Mouse (Mus musculus): Measurements from ENCODE around the gene Hoxd12.

The Hoxd12 gene

DNA sequence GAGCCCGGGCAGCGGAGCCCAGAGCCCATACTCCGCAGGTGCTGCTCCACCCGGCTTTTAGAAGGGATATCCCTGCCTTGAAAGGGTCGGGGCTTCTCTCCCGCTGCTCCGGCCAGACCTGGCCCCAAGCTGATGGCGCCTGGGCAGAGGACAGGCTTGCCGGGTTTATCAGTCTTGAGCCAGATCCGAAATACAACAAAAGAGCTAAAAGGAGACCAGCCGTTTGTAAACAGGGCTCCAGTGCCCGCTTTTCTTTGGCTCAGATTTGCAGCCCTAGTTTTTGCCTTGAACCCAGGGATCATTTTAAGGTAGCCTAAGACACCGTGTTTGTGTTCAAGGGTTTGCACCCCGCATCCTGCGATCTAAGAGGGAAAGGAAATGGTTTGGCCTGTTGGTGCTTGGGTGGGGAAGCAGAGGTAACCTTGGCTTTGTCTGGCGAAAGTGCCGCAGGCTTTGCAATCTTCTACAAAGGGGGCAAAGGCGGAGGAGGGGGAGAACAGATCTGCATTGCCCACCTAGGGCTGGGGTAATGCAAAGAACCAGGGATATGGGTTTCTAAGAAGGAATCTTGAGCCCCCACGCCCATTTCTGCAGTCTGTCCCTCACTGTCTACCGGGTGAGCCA, 18.1 kb downstream of the Hoxd12 start:
- in situ Hi-C loops (cut with MboI, MseI), result loop anchor here (25.0 kb wide), 1 partner anchor 894 kb away; no protein-coding TSS in a partner anchor

DNA sequence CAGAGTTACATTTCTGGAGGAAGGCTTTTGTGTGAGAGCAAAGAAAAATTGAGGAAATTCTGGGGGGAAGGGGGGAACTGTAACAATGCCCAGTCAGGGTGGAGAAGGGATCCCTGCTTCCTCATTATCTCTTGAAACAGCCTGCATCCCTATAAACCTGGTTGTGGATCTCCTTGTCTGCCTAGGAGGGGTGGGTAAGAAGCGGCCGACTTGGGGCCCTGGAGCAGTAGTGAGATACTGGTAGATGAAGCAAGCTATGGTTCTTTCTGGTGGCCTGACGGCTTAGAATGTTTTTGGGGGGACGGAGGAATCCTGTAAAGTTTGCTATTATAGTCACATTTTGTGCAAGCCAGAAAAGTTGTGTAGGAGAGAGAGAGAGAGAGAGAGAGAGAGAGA, 18.6 kb downstream of the Hoxd12 start:
- in situ Hi-C loops (cut with MboI, MseI), result loop anchor here (25.0 kb wide), 1 partner anchor 894 kb away; no protein-coding TSS in a partner anchor

DNA sequence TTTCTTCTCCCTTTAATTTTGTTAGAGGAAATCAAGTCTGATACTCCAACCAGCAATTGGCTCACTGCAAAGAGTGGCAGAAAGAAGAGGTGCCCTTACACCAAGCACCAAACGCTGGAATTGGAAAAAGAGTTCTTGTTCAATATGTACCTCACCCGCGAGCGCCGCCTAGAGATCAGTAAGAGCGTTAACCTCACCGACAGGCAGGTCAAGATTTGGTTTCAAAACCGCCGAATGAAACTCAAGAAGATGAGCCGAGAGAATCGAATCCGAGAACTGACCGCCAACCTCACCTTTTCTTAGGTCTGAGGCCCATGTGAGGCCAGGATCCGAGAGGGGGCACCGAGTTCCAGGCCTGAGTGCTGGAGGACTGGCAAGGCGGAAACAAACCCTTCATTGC, 19.3 kb downstream of the Hoxd12 start:
- in situ Hi-C loops (cut with MboI, MseI), result loop anchor here (25.0 kb wide), 1 partner anchor 893 kb away; no protein-coding TSS in a partner anchor

DNA sequence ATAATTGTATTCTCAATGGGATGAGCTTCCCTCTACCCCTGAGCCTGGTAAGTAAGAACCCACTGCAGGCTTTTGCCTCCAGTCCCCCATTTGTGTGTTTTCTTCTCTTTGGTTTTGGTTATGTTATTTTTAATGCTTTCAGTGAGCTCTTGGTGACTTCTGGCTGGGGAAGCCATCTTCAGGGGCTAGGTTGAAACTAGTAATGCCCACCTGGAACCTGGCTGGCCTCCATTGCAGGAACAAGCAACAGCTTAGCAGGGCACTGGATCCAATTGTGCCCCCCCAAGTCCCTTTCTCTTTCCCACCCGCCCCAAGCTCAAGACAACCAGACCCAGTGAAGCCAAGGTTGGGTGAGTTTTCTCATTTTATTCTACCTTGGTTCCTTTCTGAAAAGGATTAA, 20.6 kb downstream of the Hoxd12 start:
- in situ Hi-C loops (cut with MboI, MseI), result loop anchor here (25.0 kb wide), 1 partner anchor 892 kb away; no protein-coding TSS in a partner anchor

DNA sequence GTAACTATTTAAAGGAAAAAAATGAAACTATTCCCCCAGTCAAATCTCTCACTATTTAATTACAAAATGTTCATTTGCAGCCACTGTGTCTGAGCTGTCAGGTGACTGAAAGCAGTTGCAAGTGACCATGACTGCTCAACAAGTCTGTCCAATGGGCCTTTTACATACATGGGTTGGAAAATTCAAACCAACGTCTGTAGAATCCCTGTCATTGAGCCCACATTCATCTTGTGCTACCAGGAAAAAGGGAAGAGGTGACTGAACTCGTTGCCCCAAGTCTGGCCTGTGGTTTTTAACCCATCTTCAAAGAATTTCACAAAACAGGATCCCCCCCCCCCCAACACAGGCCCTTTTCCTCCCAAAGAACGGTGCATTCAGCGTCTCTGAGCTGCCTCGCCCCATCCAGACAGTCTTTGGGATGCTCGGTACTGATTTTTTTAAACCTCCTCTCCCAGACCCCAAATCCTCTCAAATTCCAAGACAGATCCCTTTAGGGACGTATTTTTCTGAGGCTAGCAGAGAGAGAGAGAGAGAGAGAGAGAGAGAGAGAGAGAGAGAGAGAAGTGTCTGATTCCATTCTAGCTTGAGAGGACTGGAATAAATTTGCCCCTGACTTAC, 21.1 kb downstream of the Hoxd12 start:
- in situ Hi-C loops (cut with MboI, MseI), result loop anchor here (25.0 kb wide), 1 partner anchor 891 kb away; no protein-coding TSS in a partner anchor

- in situ Hi-C loops (cut with MboI, MseI), result loop anchor here (25.0 kb wide), 1 partner anchor 891 kb away; no protein-coding TSS in a partner anchor
Measured at GRCm38 (mm10) chr2:74696442-74697335, 21.9 kb downstream of the Hoxd12 start.

- in situ Hi-C loops (cut with MboI, MseI), result loop anchor here (25.0 kb wide), 1 partner anchor 890 kb away; no protein-coding TSS in a partner anchor
Measured at GRCm38 (mm10) chr2:74697567-74698121, 22.8 kb downstream of the Hoxd12 start, which contains the start of gene Hoxd9. TSS of gene Hoxd9 (plus strand) at chr2:74697727.

- in situ Hi-C loops (cut with MboI, MseI), result loop anchor here (25.0 kb wide), 1 partner anchor 889 kb away; no protein-coding TSS in a partner anchor
Measured at GRCm38 (mm10) chr2:74698201-74699052, 23.6 kb downstream of the Hoxd12 start.

DNA sequence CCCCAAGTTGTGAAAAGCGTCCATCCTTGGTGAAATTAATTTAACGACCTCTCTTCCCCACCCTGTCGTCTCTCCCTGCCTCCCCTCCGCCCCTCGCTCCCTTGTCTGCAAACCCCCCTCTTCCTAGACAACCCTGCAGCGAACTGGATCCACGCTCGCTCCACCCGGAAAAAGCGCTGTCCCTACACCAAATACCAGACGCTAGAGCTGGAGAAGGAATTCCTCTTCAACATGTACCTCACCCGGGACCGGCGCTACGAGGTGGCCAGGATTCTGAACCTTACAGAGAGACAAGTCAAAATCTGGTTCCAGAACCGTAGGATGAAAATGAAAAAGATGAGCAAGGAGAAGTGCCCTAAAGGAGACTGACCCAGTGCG, 24.2 kb downstream of the Hoxd12 start:
- in situ Hi-C loops (cut with MboI, MseI), result loop anchor here (25.0 kb wide), 1 partner anchor 888 kb away; no protein-coding TSS in a partner anchor

DNA sequence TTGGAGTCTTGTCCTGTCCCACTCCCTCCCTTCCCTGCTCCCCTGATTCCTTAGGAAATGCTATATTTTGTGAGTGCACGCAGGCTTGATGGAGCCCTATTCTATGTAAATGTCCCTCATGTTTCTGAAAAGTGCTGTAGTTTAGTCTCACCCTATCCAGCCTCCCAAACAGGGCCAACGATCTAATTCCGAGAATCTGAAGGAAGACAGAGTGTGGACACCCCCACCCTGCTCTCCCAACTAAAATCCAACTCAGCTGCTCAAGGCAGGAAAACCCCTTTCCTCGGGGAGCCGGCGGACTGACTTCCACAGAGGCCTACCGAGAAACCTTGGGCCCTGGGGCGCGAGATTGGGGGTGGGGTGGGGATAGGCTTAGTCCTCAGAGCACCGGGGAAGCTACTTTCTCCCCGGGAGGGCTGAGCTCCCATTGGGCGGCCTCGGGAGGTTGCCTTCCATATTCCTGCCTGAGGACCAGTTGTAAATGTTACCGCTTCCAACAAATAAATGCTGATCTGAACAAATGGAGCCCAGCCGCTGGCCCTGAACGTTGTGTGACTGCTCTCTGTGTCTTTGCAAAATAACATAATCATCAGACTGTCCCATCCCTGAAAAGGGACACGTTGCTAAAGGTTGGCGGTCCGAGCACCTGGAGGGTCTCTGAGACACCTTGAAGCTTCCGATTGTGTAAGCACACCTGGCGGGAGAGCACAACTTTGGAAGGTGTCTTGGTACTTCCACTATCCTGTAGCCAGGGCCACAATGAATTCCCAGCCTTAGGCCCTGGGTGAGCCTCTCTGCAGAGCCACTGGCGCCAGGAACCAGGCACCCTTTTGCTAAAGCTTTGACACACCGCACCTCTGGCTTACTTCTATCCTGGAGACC, 25.1 kb downstream of the Hoxd12 start:
- in situ Hi-C loops (cut with MboI, MseI), result loop anchor here (25.0 kb wide), 1 partner anchor 887 kb away; no protein-coding TSS in a partner anchor

- in situ Hi-C loops (cut with MboI, MseI), result no loop called here
Measured at GRCm38 (mm10) chr2:74700546-74701112, 25.8 kb downstream of the Hoxd12 start.

DNA sequence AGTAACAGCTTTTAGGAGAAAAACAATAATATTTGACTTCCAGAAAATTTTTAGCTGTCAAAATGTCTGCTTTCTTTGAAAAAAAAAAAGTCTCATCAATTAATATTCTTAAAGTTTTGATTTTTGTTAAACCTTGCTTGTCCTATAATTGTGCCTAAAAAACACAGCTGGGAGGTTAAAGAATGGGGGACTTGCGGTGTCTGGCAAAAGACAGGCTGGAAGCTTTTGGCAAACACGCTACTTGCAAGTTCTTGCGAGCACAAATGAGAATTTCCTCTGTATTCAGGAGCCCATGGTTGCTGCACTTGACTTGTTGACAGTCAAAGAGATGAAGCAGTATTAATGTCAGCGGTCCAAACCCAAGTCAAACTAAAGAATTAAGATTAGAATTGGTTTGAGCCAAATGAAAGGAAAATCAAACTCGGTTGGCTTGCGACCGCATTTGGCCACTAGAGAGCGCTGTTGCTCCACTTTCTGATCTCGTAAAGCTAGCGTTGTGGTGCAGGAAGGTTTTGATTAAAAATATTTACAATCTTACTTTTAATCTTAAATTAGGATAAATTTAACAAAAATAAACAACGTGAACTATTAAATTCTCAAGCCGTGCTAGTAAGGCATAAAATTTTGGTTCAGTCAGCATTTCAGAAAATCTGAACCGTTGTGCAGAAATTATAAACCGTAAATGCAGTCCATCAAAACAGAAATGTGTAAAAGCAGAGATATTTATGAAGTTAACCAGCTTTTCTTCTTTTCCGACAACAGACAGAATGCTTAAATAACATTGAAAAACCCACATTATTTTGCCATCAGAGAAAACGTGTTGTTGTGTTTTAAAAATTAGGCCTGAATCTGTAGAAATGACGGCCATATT, 27.4 kb downstream of the Hoxd12 start:
- in situ Hi-C loops (cut with MboI, MseI), result no loop called here

DNA sequence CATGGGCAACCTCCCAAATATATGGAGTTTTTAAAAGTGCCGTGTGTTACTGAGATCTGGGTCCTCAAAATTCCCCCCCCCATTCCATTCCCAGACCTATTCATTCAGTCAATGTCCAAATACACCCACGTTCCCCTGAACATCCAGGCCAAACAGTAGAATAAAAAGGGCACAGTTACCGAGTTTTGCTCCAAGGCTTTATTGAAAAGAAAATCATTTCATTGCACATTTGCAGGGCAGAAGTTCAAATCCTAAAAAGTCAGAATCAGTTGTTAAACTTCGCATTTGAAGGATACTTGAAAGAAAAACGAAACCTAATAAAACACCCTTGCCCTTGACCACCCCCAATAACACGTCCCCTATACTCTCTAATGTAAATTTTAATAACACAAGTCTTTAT, 28.0 kb downstream of the Hoxd12 start:
- in situ Hi-C loops (cut with MboI, MseI), result no loop called here

GRCm38 (mm10) chr2:74703317-74703716, 28.5 kb downstream of the Hoxd12 start:
- in situ Hi-C loops (cut with MboI, MseI), result no loop called here

DNA sequence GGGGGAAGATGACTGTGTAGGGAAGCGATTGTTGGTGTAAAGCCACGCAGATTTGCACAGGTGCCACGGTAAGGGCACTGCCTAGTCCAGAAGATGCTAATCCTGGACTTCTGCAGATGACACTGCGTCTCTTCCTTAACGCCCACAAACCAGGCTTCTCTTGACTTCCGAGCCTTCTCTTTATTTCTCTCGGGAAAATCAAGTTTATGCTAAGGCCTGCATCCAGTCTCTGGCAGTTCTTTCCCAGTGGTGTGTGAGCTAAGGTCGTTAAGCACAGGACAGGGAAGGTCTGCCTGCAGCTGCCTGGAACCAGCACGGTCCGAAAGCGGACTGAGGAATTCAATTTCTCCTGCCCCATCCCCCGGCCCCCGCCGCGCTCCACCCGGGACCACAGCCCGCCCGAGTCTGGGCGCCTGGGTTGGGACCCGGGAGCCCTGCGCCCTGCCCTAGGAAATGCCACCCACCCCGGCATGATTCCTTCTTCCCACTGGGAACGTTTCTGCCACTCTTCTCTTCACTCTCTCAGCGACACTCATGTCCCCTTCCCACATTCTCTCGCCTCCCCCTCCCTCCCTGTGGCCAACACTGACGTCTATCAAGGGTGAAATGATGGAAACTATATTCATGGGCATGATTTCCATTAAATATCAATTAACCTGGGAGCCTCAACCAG, 29.0 kb downstream of the Hoxd12 start:
- in situ Hi-C loops (cut with MboI, MseI), result no loop called here

GRCm38 (mm10) chr2:74704393-74704998, 29.7 kb downstream of the Hoxd12 start, which contains the start of gene Hoxd8:
TSS of gene Hoxd8 (plus strand) at chr2:74704615.
- in situ Hi-C loops (cut with MboI, MseI), result no loop called here

GRCm38 (mm10) chr2:74704999-74705466, 30.2 kb downstream of the Hoxd12 start:
- in situ Hi-C loops (cut with MboI, MseI), result no loop called here

Measured in regulatory T cell (primary cell).